Mouse (Mus musculus) embryonic fibroblast, embryonic 13.5 days (primary cell): Measurements from ENCODE around the gene Phf21a. TPM values are rescaled to one million over a fixed set of nuclear protein-coding genes. Genes with fewer than 3 reads are reported as not detected.

Experiments used
- H3K27ac ChIP-seq: 2 replicates; pipeline ENCODE4 v1.5.1; 2012; ENCODE audit warnings: low read length, control low read depth, inconsistent platforms; ENCODE audit not compliant: insufficient read depth
- H3K4me1 ChIP-seq: 2 replicates; pipeline ENCODE4 v1.6.1; 2011; ENCODE audit warnings: low read length; ENCODE audit not compliant: control insufficient read depth, insufficient read depth
- H3K4me3 ChIP-seq: 2 replicates; pipeline ENCODE4 v1.5.1; 2011; ENCODE audit warnings: mild to moderate bottlenecking, control low read depth, low read length; ENCODE audit not compliant: insufficient read depth
- CTCF ChIP-seq: IDR thresholded peaks from 2 replicates; pipeline ENCODE4 v1.5.1; 2011; ENCODE audit warnings: mild to moderate bottlenecking, control low read depth, low read length, moderate library complexity, borderline replicate concordance; ENCODE audit not compliant: insufficient read depth
- POLR2A ChIP-seq: IDR thresholded peaks from 2 replicates; pipeline ENCODE4 v1.6.1; 2011; ENCODE audit warnings: low read depth, mild to moderate bottlenecking, control low read depth, low read length, moderate library complexity
- polyA plus RNA-seq: library from polyadenylated mRNA; stranded (reverse); fragments of >200 nt; gene quantifications from 2 replicates; pipeline ENCODE4 v1.2.4, GENCODE M21; 2011; ENCODE audit warnings: low read depth; ENCODE audit not compliant: missing spikeins, insufficient read length

The Phf21a gene
- polyA plus RNA-seq, 1 experiment: 89.7 TPM

DNA sequence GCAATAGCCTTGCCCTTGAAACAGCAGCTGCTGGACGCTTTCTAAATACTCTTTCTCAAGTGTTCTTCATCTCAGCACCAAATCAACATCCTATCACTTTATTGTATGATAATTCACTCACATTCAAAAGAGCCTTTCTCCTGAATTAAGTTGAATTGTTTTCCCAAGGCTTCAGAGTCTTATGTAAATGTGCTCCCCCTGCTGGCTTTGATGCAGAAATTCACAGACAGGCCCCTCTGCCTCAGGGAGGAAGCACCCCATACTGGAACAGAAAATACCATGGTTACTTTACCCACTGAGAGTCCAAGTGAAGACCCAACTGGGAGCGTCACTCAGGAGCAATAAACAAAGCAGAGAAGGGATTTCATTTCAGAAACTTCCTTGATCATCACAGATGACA lies 237.9 kb downstream of the Phf21a start:
- TF ChIP-seq CTCF (no peak), POLR2A (no peak)
- Histone ChIP-seq H3K4me1 (no peaks in the 10 kb centered on the region), H3K4me3 (no peak overlapping the region), H3K27ac (no peak overlapping the region)

DNA sequence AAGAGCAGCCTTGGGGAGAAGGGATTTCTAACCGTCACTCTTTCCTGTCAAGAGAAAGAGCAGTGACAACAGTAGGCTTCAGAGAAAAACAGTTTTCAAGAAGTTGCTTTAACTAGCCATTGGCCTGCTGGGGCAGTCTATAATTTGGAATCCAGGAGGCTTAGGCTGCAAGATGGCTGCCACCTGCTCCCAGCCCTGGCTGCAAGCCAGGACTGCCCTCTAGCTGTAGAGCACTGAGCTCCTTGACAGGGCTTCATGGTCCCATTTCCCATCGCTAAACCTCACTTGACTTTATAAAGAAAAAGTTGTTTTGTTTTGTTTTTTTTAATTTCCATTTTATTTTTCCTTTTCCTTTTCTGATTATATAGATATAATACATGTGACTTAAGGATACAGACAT lies 238.5 kb downstream of the Phf21a start:
- Histone ChIP-seq H3K4me3 (no peak overlapping the region), H3K27ac (no peak overlapping the region), H3K4me1 (no peaks in the 10 kb centered on the region)
- no peak for TF ChIP-seq CTCF
- TF ChIP-seq POLR2A: no peak

DNA sequence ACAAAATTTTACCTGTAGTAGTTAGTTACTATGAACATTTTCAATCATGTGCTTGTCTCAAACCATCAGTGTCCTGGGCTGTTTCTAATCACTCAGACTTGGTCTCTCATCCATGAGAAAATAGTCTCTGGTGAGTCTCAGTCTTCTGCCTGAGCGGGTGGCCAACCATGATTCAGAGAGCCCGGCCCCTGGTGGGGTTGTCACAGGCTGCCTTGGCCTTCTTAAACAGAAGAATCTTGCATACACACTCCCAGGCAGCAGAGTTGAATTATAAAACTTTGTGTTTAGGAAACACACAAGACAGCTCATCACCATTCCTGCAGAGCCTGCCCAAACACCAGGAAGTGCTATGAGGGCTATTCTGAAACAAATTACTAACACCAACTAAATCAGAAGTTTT lies 239.0 kb downstream of the Phf21a start:
- TF ChIP-seq POLR2A: no peak
- no peak for TF ChIP-seq CTCF
- no peak overlapping the region for H3K4me3 ChIP-seq
- no peaks in the 10 kb centered on the region for H3K4me1 ChIP-seq
- H3K27ac ChIP-seq: no peak overlapping the region

DNA sequence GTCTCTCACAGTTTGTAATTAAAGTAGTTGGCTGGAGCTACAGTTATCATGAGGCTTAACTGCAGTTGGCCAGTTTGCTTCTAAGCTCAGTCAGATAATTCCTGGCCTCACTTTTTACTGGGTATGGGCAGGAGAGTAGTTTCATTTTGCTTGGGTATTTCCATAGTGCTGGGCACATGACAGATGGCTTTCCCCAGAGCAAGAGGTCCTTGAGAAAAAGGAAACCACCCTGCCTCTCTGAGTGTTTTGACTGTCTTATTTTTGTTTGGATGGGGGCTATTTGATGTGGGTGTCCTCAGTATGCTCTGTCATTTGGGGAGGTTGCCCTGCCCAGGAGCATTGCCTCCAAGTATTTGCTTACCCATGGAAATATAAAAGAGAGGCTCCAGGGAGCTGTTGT lies 249.5 kb downstream of the Phf21a start:
- no peak overlapping the region for H3K4me3 ChIP-seq
- no peaks in the 10 kb centered on the region for H3K4me1 ChIP-seq
- no peak overlapping the region for H3K27ac ChIP-seq
- TF ChIP-seq CTCF: no peak
- no peak for TF ChIP-seq POLR2A

DNA sequence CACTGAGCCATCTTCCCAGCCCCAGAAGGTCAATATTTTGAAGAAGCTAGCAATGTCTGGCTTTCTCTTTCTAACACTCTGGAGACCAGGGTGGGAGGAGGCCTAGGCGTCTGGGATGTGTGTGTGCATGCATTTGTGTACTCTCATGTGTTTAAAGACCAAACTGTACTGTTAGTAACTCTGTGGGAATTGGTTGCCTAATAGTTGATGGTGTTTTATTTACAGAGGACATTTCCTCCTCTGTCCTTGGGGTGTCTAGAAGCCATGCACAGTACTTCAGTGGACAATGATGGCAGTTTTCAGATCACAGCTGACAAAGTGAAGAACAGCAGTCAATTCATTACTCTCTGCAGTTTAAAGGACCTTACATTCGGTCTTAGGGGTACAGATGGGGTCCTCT lies 254.3 kb downstream of the Phf21a start:
- Histone ChIP-seq H3K27ac (no peak overlapping the region), H3K4me3 (no peak overlapping the region), H3K4me1 (no peaks in the 10 kb centered on the region)
- no peak for TF ChIP-seq POLR2A
- TF ChIP-seq CTCF: no peak

DNA sequence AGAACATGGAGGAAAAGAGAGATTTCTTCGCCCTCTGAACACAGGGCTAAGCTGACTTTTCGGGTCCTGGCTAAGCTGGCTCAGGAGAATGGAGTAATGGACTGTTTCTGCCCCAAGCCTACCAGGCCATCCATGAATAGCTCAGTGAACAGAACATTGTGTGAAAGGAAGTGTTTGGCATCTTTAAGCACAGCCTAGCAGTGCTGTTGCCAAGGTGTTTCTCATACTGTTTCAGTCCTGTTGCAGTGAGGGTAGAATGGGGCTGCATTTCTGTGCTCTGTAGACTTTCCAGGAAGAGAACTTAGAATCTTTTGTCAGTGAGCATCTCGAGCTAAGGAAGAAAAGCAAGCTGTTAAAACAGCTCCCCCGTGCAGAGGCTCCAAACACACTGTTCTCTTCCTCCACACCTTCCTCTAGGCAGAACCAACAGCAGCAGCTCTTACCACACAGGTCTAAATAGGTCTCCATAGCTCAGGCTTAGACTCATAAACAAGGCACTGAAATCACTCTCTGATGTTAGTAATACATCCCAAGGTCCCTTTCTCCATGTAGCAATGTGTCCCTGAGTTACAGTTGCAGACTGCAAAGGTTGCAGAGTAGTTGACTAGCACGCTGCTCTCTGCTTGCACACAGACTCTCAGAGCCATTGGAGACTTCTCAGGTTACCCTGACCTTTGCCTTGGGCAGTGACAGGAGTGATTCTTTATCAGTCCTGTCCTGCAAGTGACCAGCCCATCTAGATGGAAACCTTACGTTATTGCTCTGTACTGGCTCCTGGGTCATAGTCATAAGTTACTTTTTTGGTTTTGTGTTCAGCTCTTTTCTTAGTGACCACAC lies 256.9 kb downstream of the Phf21a start:
- no peak for TF ChIP-seq POLR2A
- TF ChIP-seq CTCF: no peak

DNA sequence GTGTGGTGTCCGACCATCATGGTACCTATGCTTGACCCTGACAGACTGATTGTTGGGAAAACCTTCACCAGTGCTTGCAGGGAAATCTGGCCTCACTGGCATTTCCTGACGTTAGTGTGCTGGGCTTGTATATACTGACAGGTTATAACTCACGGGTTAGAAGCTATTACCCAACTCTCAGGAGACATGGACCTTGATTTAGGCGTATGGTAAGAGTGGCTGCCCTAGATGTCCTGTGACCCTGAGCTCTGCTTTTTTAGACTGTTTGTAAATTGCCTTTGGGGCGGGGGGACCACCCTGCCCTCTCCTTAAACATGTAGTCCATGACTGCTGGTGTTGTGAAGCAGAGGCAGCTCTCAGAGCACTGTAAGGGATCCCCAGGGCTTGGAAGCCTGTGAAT lies 257.8 kb downstream of the Phf21a start:
- Histone ChIP-seq H3K4me3 (no peak overlapping the region), H3K4me1 (no peaks in the 10 kb centered on the region; the same call in 1 of the 2 replicates), H3K27ac (no peak overlapping the region)
- no peak for TF ChIP-seq POLR2A
- TF ChIP-seq CTCF: no peak

More for the DNA sequence above, 256.9 kb downstream of the Phf21a start:
- Histone ChIP-seq H3K4me1 (no peaks in the 10 kb centered on the region; the same call in 1 of the 2 replicates), H3K27ac (no peak overlapping the region), H3K4me3 (no peak overlapping the region)

DNA sequence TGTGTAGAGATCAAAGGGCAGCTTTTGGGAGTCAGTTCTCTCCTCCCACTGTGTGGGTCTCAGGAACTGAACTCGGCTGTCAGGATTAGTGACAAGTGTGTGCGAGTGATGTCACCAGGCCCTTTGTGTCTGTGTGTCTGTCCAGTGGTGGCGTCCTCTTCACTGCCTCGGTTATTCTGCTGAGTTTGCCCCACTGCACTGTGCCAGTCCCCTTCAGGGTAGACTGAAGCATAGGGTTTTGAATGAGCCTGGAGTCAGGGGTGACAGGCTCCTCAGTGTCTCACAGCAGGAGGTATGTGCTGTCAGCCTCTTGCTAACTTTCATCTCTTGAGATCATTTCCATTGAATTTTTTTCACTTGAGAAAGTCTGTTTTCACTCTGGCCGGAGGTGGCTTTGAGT lies 260.5 kb downstream of the Phf21a start:
- Histone ChIP-seq H3K4me3 (no peak overlapping the region), H3K27ac (no peak overlapping the region), H3K4me1 (no peaks in the 10 kb centered on the region; the same call in 1 of the 2 replicates)
- TF ChIP-seq POLR2A: no peak
- no peak for TF ChIP-seq CTCF

DNA sequence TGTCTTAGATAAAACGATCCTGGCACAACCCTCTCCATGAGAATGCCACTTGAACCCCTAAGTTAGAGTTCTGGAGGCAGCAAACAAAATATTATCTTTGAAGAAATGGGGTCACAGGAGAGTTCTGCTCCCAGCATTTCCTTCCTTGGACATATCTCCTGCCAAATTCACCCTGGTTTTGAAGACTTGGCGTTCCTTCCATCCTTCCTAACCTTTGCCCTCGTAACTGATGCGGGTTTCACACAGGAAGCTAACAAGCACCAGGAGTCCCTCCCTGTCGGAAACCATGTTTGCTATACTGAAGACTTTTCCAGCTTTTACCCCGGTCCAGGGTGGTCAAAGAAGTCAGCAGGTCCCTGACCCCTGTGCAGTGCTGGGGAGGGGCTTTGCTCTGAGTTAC lies 261.3 kb downstream of the Phf21a start:
- Histone ChIP-seq H3K4me1 (no peaks in the 10 kb centered on the region; the same call in 1 of the 2 replicates), H3K27ac (no peak overlapping the region), H3K4me3 (no peak overlapping the region)
- TF ChIP-seq POLR2A (no peak), CTCF (no peak)

DNA sequence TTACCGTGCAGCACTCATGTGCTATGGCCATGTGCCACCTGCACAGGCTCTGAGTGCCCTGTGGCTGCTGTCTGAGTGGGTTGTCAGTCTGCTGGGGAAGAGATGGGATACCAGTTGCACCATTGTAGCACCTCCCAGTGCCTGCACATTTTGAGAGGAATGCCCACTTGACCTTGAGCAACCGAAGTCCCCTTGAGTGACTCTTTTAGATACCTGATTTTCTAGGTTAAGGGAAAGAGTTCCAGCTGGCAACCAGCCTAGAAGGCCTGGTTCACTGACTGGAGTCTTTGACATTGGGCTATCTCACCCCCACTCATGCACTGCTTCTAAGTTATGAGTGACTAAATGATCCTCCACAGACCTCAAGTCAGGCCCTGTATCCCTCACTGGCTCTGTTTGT lies 266.4 kb downstream of the Phf21a start:
- no peak for TF ChIP-seq POLR2A
- H3K4me1 ChIP-seq: no peaks in the 10 kb centered on the region; the same call in 1 of the 2 replicates
- H3K27ac ChIP-seq: no peak overlapping the region
- no peak overlapping the region for H3K4me3 ChIP-seq
